Mouse (Mus musculus) kidney, adult 2 months (tissue): Measurements from ENCODE around the gene Pskh1.

Experiments used
- CTCF ChIP-seq: fragments of 200-500 bp; conservative IDR thresholded peaks from 2 replicates; pipeline ENCODE4 v1.5.1; 2011; ENCODE audit warnings: low read depth, mild to moderate bottlenecking, control low read depth, low read length, moderate library complexity, mixed read lengths; ENCODE audit not compliant: insufficient read depth, insufficient read length
- POLR2A ChIP-seq: fragments of 200-500 bp; IDR thresholded peaks from one replicate; pipeline ENCODE4 v1.6.1; 2011; ENCODE audit warnings: low read depth, low read length, control low read depth

DNA sequence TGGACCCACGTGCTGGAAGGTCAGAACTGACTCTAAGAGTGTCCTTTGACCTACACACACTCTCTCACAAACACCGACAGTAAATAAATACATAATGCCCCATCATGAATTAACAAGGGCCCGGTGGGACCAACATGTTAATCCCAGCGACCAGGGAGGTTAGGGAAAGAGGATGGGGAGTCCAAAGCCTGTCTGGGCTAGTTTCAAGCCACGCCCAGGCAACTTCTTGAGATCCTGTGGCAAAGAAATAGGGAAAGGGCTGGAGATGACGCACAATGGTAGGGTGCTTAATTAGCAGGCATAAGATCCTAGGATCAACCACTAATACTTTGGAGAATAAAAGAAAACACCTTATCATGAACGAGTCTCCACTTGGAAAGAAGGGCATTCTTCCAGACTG lies 49.6 kb upstream of the Pskh1 start:
- TF ChIP-seq CTCF (no peak), POLR2A (no peak)
